Mouse (Mus musculus) midbrain, embryonic 11.5 days (tissue): ENCODE measurements around the gene Vtn. TPM values are rescaled to one million over a fixed set of nuclear protein-coding genes. Genes with fewer than 3 reads are reported as not detected.

Experiments
- ATAC-seq: fragments of 200-750 bp; cut with Nextera tagmentation; 2 replicates; pipeline ENCODE4 v1.8.0; 2017; ENCODE audit warnings: moderate TSS enrichment, moderate library complexity; ENCODE audit not compliant: low FRiP score
- DNase-seq: peaks from one replicate; pipeline ENCODE4 v3.0.0; 2015; ENCODE audit warnings: low spot score; ENCODE audit errors: missing footprints
- H3K27ac ChIP-seq: fragments of 300-500 bp; sonication (generic); 2 replicates; pipeline ENCODE4 v1.5.1; 2014; ENCODE audit warnings: low read depth, low read length
- H3K27me3 ChIP-seq: fragments of 300-500 bp; sonication (generic); 2 replicates; pipeline ENCODE4 v1.6.1; 2014; ENCODE audit warnings: mild to moderate bottlenecking, low read length, moderate library complexity, mixed read lengths; ENCODE audit not compliant: control insufficient read depth, insufficient read depth
- H3K36me3 ChIP-seq: fragments of 300-500 bp; sonication (generic); 2 replicates; pipeline ENCODE4 v1.6.1; 2014; ENCODE audit warnings: mild to moderate bottlenecking, low read length, moderate library complexity, mixed read lengths; ENCODE audit not compliant: control insufficient read depth, insufficient read depth
- H3K4me1 ChIP-seq: fragments of 300-500 bp; sonication (generic); 2 replicates; pipeline ENCODE4 v1.6.1; 2014; ENCODE audit warnings: low read length; ENCODE audit not compliant: control insufficient read depth, insufficient read depth
- H3K4me2 ChIP-seq: fragments of 300-500 bp; sonication (generic); 2 replicates; pipeline ENCODE4 v1.6.1; 2014; ENCODE audit warnings: mild to moderate bottlenecking, moderate library complexity
- H3K4me3 ChIP-seq: fragments of 300-500 bp; sonication (generic); 2 replicates; pipeline ENCODE4 v1.5.1; 2014; ENCODE audit warnings: low read depth, low read length
- H3K9ac ChIP-seq: fragments of 300-500 bp; sonication (generic); 2 replicates; pipeline ENCODE4 v1.6.1; 2014; ENCODE audit warnings: low read length
- H3K9me3 ChIP-seq: fragments of 300-500 bp; sonication (generic); 2 replicates; pipeline ENCODE4 v1.6.1; 2016; ENCODE audit warnings: low read length; ENCODE audit not compliant: control insufficient read depth
- WGBS: fragments of 180-500 bp; shearing (Covaris S2); extraction: QIAGEN DNeasy Blood & Tissue Kit; methylation state at CpG from one replicate; pipeline ENCODE4 v1.1.7; 2014; 5-methylcytosine and 5-hydroxymethylcytosine counted together
- polyA plus RNA-seq: library from polyadenylated mRNA; unstranded; fragments of >200 nt; fragmentation: Nextera tagmentation; extraction: Ambion mirVana; gene quantifications from 2 replicates; pipeline ENCODE4 v1.2.1, GENCODE M21; 2014

The Vtn gene
- polyA plus RNA-seq, 1 experiment from 2014 or later, result 145 TPM

GRCm38 (mm10) chr11:78488168-78488567 lies 10.7 kb upstream of the Vtn start:
- 5% methylated on average over 8 of the region's 8 CpGs for WGBS
- DNase-seq, result peak; percentile 99
- Histone ChIP-seq H3K4me3 (no peak overlapping the region), H3K9me3 (no peaks in the 10 kb centered on the region), H3K36me3 (no peaks in the 10 kb centered on the region; the same call in 1 of the 2 replicates), H3K4me1 (peaks cover 9% of the 10 kb centered on the region), H3K27me3 (peaks cover 36% of the 10 kb centered on the region), H3K4me2 (no peak overlapping the region), H3K9ac (no peak overlapping the region), H3K27ac (no peak overlapping the region)
- ATAC-seq, result no peak

GRCm38 (mm10) chr11:78490781-78491241 lies 8.1 kb upstream of the Vtn start:
- ATAC-seq (peak; percentile 66; the same call in 1 of the 2 replicates), DNase-seq (peak; percentile 94)
- Histone ChIP-seq H3K4me2 (peak overlapping the region; percentile 46), H3K27ac (no peak overlapping the region), H3K27me3 (peaks cover 39% of the 10 kb centered on the region), H3K4me1 (peaks cover 11% of the 10 kb centered on the region), H3K9me3 (no peaks in the 10 kb centered on the region), H3K4me3 (peak overlapping the region; percentile 20; the same call in 1 of the 2 replicates), H3K9ac (0 out of 2 replicates have a peak overlapping the region, but pooled peaks have one; percentile 38), H3K36me3 (no peaks in the 10 kb centered on the region)
- 10% methylated on average over 48 of the region's 48 CpGs for WGBS

GRCm38 (mm10) chr11:78495904-78496303 lies 3.0 kb upstream of the Vtn start:
- H3K4me1 ChIP-seq, result peaks cover 29% of the 10 kb centered on the region
- no peaks in the 10 kb centered on the region for H3K9me3 ChIP-seq
- peak overlapping the region; percentile 12; the same call in 1 of the 2 replicates for H3K9ac ChIP-seq
- H3K4me2 ChIP-seq, result peak overlapping the region; percentile 96
- ATAC-seq, result no peak
- H3K36me3 ChIP-seq, result no peaks in the 10 kb centered on the region
- H3K27me3 ChIP-seq, result peaks cover 18% of the 10 kb centered on the region
- peak; percentile 94 for DNase-seq
- H3K27ac ChIP-seq, result no peak overlapping the region
- peak overlapping the region; percentile 74; the same call in 1 of the 2 replicates for H3K4me3 ChIP-seq
- WGBS, result 5% methylated on average over 6 of the region's 6 CpGs

- Histone ChIP-seq H3K4me1 (peaks cover 27% of the 10 kb centered on the region), H3K9me3 (no peaks in the 10 kb centered on the region), H3K27ac (peak overlapping the region; percentile 63), H3K4me3 (peak overlapping the region; percentile 74), H3K36me3 (no peaks in the 10 kb centered on the region), H3K9ac (peak overlapping the region; percentile 78), H3K4me2 (peak overlapping the region; percentile 96), H3K27me3 (peaks cover 8% of the 10 kb centered on the region)
- ATAC-seq (peak; percentile 82), DNase-seq (no peak)
- under 1% methylated on average over 44 of the region's 44 CpGs for WGBS
These were observed 1.8 kb upstream of the Vtn start for GRCm38 (mm10) chr11:78497071-78497541.

- ATAC-seq (peak; percentile 97), DNase-seq (peak; percentile 99)
- WGBS, result 3% methylated on average over 35 of the region's 36 CpGs
- H3K9me3 ChIP-seq, result no peaks in the 10 kb centered on the region
- peaks cover 8% of the 10 kb centered on the region for H3K27me3 ChIP-seq
- H3K36me3 ChIP-seq, result no peaks in the 10 kb centered on the region
- peak within 1 kb of the TSS; percentile 78 for H3K9ac ChIP-seq
- H3K27ac ChIP-seq, result peak within 1 kb of the TSS; percentile 79
- H3K4me3 ChIP-seq, result peak within 1 kb of the TSS; percentile 74
- peaks cover 27% of the 10 kb centered on the region for H3K4me1 ChIP-seq
- peak within 1 kb of the TSS; percentile 96 for H3K4me2 ChIP-seq
These were observed 1.1 kb upstream of the Vtn start, which contains the start of gene Sarm1 for GRCm38 (mm10) chr11:78497544-78498522. TSS of gene Sarm1 (minus strand) at chr11:78497754.

- Histone ChIP-seq H3K4me1 (peaks cover 27% of the 10 kb centered on the region), H3K27ac (peak overlapping the region; percentile 57; the same call in 1 of the 2 replicates), H3K4me3 (peak overlapping the region; percentile 6; the same call in 1 of the 2 replicates), H3K9me3 (no peaks in the 10 kb centered on the region), H3K27me3 (peaks cover 8% of the 10 kb centered on the region), H3K9ac (no peak overlapping the region), H3K36me3 (no peaks in the 10 kb centered on the region), H3K4me2 (peak overlapping the region; percentile 23)
- WGBS, result 44% methylated on average over 16 of the region's 16 CpGs
- DNase-seq (no peak), ATAC-seq (no peak)
These were observed 652 bp downstream of the Vtn start for GRCm38 (mm10) chr11:78499543-78499942.

GRCm38 (mm10) chr11:78500623-78501202 lies 1.8 kb downstream of the Vtn start:
- ATAC-seq, result no peak
- peak overlapping the region; percentile 14; the same call in 1 of the 2 replicates for H3K4me2 ChIP-seq
- H3K36me3 ChIP-seq, result no peaks in the 10 kb centered on the region
- WGBS, result 76% methylated on average over 9 of the region's 9 CpGs
- no peak overlapping the region for H3K27ac ChIP-seq
- peaks cover 25% of the 10 kb centered on the region for H3K4me1 ChIP-seq
- no peak overlapping the region for H3K4me3 ChIP-seq
- peaks cover 5% of the 10 kb centered on the region for H3K27me3 ChIP-seq
- no peak overlapping the region for H3K9ac ChIP-seq
- DNase-seq, result no peak
- no peaks in the 10 kb centered on the region for H3K9me3 ChIP-seq

GRCm38 (mm10) chr11:78501529-78501928 lies 2.6 kb downstream of the Vtn start:
- ATAC-seq, result no peak
- 84% methylated on average over 20 of the region's 20 CpGs for WGBS
- no peak overlapping the region for H3K4me3 ChIP-seq

More at GRCm38 (mm10) chr11:78501529-78501928, 2.6 kb downstream of the Vtn start:
- no peaks in the 10 kb centered on the region for H3K36me3 ChIP-seq
- no peak overlapping the region for H3K4me2 ChIP-seq
- H3K27ac ChIP-seq, result no peak overlapping the region
- no peaks in the 10 kb centered on the region for H3K9me3 ChIP-seq
- H3K9ac ChIP-seq, result no peak overlapping the region
- no peak for DNase-seq
- peaks cover 17% of the 10 kb centered on the region for H3K4me1 ChIP-seq
- no peaks in the 10 kb centered on the region for H3K27me3 ChIP-seq
